Mouse (Mus musculus) liver, embryonic 14.5 days (tissue): Measurements from ENCODE around the gene Gm14781. TPM values are rescaled to one million over a fixed set of nuclear protein-coding genes. Genes with fewer than 3 reads are reported as not detected.
"Not testable (repeated sequence)": the region's sequence is repeated elsewhere in the genome, so short reads cannot be mapped to it uniquely, and the experiment has no call there.

ENCODE experiments used
- ATAC-seq: fragments of 200-750 bp; cut with Nextera tagmentation; 2 replicates; pipeline ENCODE4 v1.8.0; 2017; ENCODE audit warnings: moderate number of reproducible peaks, mild to moderate bottlenecking, moderate library complexity; ENCODE audit not compliant: insufficient read depth
- DNase-seq, 3 experiments: peaks; one replicate each; pipeline ENCODE4 v3.0.0-alpha.2; 2012 to 2013; ENCODE audit warnings: low read depth in 3 of 3, low spot score in 3 of 3
- H3K27ac ChIP-seq: fragments of 300-500 bp; sonication (generic); 2 replicates; pipeline ENCODE4 v1.5.1; 2014; ENCODE audit warnings: moderate library complexity, mild to moderate bottlenecking, control low read depth, inconsistent platforms
- H3K27me3 ChIP-seq: fragments of 300-500 bp; sonication (generic); 2 replicates; pipeline ENCODE4 v1.6.1; 2014; ENCODE audit warnings: mild to moderate bottlenecking, low read length, moderate library complexity; ENCODE audit not compliant: control insufficient read depth, insufficient read depth
- H3K36me3 ChIP-seq: fragments of 300-500 bp; sonication (generic); replicated peaks from 2 replicates; pipeline ENCODE4 v1.6.1; 2014; ENCODE audit warnings: low read depth; ENCODE audit not compliant: control insufficient read depth, insufficient read depth
- H3K4me1 ChIP-seq, 2 experiments: fragments of 200-500 bp in 1 of 2; fragments of 300-500 bp in 1 of 2; sonication (generic) in 1 of 2; replicated peaks; 2 replicates each; pipeline ENCODE4 v1.6.1; 2012 to 2014; ENCODE audit warnings: antibody characterized with exemption in 1 of 2, inconsistent platforms in 1 of 2, low read length in 1 of 2; ENCODE audit not compliant: control insufficient read depth in 2 of 2, insufficient read depth in 2 of 2
- H3K4me2 ChIP-seq: fragments of 300-500 bp; sonication (generic); 2 replicates; pipeline ENCODE4 v1.6.1; 2014; ENCODE audit warnings: low read depth, mild to moderate bottlenecking, control low read depth, moderate library complexity
- H3K4me3 ChIP-seq, 2 experiments: fragments of 200-500 bp in 1 of 2; fragments of 300-500 bp in 1 of 2; sonication (generic) in 1 of 2; 2 replicates each; pipeline ENCODE4 v1.5.1; 2012 to 2014; ENCODE audit warnings: low read depth in 2 of 2, low read length in 2 of 2, mild to moderate bottlenecking in 2 of 2, control low read depth in 1 of 2, inconsistent platforms in 1 of 2, moderate library complexity in 1 of 2; ENCODE audit not compliant: insufficient read depth in 1 of 2
- H3K9ac ChIP-seq: fragments of 300-500 bp; sonication (generic); replicated peaks from 2 replicates; pipeline ENCODE4 v1.6.1; 2014; ENCODE audit warnings: mild to moderate bottlenecking, control low read depth, moderate library complexity
- H3K9me3 ChIP-seq: fragments of 300-500 bp; sonication (generic); 2 replicates; pipeline ENCODE4 v1.6.1; 2016; ENCODE audit warnings: low read length, mixed read lengths; ENCODE audit not compliant: control insufficient read depth
- WGBS: fragments of 180-500 bp; shearing (Covaris S2); extraction: QIAGEN DNeasy Blood & Tissue Kit; methylation state at CpG from one replicate; pipeline ENCODE4 v1.1.7; 2014; ENCODE audit not compliant: insufficient replicate concordance; 5-methylcytosine and 5-hydroxymethylcytosine counted together
- polyA plus RNA-seq, 2 experiments: library from polyadenylated mRNA; depleted of rRNA in 1 of 2; stranded (reverse) in 1 of 2; unstranded in 1 of 2; fragments of >200 nt; fragmentation: Nextera tagmentation in 1 of 2; extraction: Ambion mirVana in 1 of 2; gene quantifications; 2 replicates each; pipeline versions ENCODE4 v1.2.1 to v1.2.3; 2012 to 2014

Gene Gm14781
- polyA plus RNA-seq (2012; rRNA removed) (not detected in 2 replicates), polyA plus RNA-seq (2014; fragmentation: Nextera tagmentation; extraction: Ambion mirVana) (not detected in 2 replicates)

- DNase-seq, H3K9ac ChIP-seq, H3K27me3 ChIP-seq, H3K9me3 ChIP-seq, H3K4me2 ChIP-seq, H3K4me1 ChIP-seq, H3K4me3 ChIP-seq, H3K27ac ChIP-seq, H3K36me3 ChIP-seq, ATAC-seq: not testable (repeated sequence)
- 39% methylated on average over 1 of the region's 1 CpGs for WGBS
Measured at GRCm38 (mm10) chrX:91631894-91632293, at the start of gene Gm14781. TSS of gene Gm14781 (plus strand) at chrX:91632194.

DNA sequence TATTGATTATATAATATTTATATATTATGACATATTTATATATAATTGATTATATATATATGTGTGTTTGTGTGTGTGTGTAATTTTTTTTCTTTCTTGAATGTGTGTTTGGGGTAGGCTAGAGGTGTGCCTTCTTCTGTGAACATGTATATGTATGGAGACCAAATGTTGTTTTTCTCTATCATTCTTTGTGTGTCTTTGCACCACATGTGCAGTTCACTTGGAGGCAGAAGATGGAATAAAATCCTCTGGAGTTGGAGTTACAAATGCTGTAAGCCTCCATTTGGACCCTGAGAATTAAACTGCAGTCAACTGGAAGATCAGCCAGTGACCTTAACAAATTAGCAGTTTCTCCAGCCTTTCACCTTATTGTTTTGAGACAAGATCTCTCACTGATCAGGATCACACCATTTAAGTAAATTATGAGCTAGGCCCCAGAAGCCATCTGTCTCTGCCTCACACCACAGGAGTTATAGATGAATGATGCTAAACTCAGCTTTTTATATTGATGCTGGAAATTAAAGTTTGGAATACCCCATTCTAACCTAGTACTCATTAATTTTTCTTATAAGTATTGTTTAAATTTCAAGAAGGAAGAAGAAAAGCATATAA, 23.1 kb downstream of the Gm14781 start:
- not testable (repeated sequence) for H3K4me3 ChIP-seq, H3K4me2 ChIP-seq, H3K9ac ChIP-seq, H3K9me3 ChIP-seq, H3K27me3 ChIP-seq, ATAC-seq, H3K27ac ChIP-seq, DNase-seq, H3K4me1 ChIP-seq, H3K36me3 ChIP-seq

Other genes with a start within 250 kb of the Gm14781 start
- gene Gm5072, start 239.7 kb upstream of the Gm14781 start, polyA plus RNA-seq (2012; rRNA removed) = not detected in 2 replicates
- not detected in 2 replicates for gene Gm5072, start 239.7 kb upstream of the Gm14781 start, polyA plus RNA-seq (2014; fragmentation: Nextera tagmentation; extraction: Ambion mirVana)
- not detected in 2 replicates for gene Gm8914, start 152.1 kb upstream of the Gm14781 start, polyA plus RNA-seq (2012; rRNA removed)
- not detected in 2 replicates for gene Gm8914, start 152.1 kb upstream of the Gm14781 start, polyA plus RNA-seq (2014; fragmentation: Nextera tagmentation; extraction: Ambion mirVana)
- gene 1700084M14Rik, start 56.3 kb upstream of the Gm14781 start, polyA plus RNA-seq (2012; rRNA removed) = not detected in 2 replicates
- not detected in 2 replicates for gene 1700084M14Rik, start 56.3 kb upstream of the Gm14781 start, polyA plus RNA-seq (2014; fragmentation: Nextera tagmentation; extraction: Ambion mirVana)
- not detected in 2 replicates for gene Mageb5, start 150.8 kb downstream of the Gm14781 start, polyA plus RNA-seq (2012; rRNA removed)
- not detected in 2 replicates for gene Mageb5, start 150.8 kb downstream of the Gm14781 start, polyA plus RNA-seq (2014; fragmentation: Nextera tagmentation; extraction: Ambion mirVana)